Mouse (Mus musculus) spleen, adult 2 months (tissue): ENCODE data around the gene Samm50.

ENCODE experiments used
- CTCF ChIP-seq: fragments of 200-500 bp; IDR thresholded peaks from 2 replicates; pipeline ENCODE4 v1.5.1; 2011; ENCODE audit warnings: mild to moderate bottlenecking, inconsistent platforms; ENCODE audit not compliant: insufficient read depth, insufficient read length, insufficient replicate concordance; ENCODE audit errors: extremely low read depth
- POLR2A ChIP-seq: fragments of 200-500 bp; IDR thresholded peaks from 2 replicates; pipeline ENCODE4 v1.6.1; 2011; ENCODE audit warnings: low read depth, low read length, inconsistent platforms

- no peak for TF ChIP-seq POLR2A
- no peak for TF ChIP-seq CTCF
These were observed 54.2 kb downstream of the Samm50 start for GRCm38 (mm10) chr15:84246195-84246594.
